Mouse (Mus musculus): ENCODE data around the gene Kctd19.
A peak's percentile ranks its signal among the peaks of the same experiment; 100 is the strongest.

Gene Kctd19

DNA sequence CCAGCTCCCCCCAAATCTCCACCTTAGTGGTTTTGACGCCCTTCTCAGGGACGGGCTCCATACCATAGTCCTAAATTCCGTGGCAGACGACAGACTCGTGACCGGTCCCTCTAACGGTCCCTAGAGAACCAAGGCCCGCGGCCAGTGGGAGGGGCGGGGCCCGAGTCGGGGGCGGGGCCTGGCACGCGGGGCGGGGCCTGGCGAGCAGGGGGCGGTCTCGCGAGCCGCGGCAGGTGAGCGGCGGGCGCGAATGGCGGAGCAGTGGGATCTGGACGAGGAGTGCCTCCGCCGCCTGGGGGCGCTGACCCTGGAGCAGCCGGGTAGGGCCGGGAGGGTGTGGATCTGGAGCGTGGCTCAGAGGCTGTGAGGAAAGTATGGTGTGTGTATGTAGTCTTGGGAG is at the start of gene Kctd19, which contains the start of gene Lrrc36:
Kctd19 (minus strand) TSS at position 112 of the 400 bp plus-strand sequence.
Lrrc36 (plus strand) TSS at position 181 of the 400 bp plus-strand sequence.
- peak; percentile 51 to 74 for DNase-seq (ENCODE audit: low spot score in 2 of 2)

DNA sequence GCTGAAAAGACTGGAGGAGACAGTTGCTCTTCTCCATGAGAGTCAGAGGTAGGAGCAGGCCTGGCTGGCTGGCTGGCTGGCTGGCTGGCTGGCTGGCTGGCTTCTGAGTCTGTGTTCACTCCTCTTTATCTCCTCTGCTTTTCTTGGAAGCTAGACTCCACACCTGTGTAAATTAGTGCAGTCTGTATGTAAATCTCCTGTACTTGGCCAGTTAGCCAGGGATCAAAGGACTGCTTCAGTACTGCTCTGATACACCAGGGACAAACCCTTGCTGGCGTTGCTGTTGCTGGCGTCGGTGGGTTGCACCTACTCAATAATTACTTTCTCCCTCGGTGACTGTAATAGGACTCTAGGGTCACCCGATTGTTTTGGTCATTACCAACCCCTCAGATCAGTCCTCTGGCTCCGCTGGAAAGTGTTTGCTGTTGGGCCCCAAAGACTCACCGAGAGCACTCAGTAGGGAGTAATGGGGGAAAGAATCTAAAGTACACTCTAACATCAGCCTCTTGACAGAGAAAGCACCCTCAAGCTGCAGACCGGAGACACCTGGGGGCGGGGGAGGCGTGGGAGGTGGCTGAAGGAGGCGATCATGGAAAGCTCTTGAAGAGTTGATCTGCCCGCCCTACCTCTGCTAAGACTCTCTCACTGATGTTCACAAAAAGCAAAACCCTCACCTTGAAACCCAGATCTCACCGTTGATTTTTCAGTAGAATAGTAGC is 47.9 kb upstream of the Kctd19 start:
- DNase-seq (ENCODE audit: low spot score in 2 of 2): no peak

DNA sequence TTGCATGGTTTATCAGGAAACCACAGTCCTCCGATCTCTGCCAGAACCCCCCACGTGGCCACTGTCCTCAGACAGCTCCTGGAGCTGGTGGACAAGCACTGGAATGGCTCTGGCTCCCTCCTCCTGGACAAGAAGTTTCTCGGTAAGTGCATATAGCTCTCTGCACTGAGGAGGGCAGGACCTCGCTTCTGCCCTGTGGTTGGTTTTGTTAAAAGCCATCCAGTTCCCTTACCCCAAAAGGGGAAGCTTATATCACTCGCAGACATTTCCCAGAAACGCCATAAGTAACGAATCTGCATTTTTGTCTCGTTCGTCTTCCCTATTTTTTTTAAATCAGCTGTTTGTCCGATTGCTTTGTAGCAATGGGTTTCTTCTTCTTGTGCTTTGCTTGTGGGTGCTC is 41.9 kb upstream of the Kctd19 start:
- DNase-seq (ENCODE audit: low spot score in 2 of 2): no peak

DNA sequence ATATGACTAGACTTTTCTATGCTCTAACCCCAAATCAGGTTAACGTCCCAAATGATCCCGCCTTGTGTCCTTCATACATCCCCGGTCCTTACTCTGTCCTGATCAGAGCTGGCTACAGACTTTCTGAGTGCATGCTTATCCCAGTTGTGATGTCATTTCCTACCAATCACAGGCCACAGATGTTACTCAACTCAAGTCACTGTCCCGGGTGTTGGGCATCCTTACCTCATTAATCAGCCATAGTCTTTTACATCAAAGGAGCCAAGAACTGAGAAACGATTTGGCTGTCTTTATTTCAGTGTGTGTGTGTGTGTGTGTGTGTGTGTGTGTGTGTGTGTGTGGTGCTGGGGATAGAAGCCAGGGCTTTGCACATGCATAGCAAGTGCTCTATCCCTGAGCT is 40.8 kb upstream of the Kctd19 start:
- peak in 1 of 2 experiments; percentile 54 for DNase-seq (ENCODE audit: low spot score in 2 of 2)

DNA sequence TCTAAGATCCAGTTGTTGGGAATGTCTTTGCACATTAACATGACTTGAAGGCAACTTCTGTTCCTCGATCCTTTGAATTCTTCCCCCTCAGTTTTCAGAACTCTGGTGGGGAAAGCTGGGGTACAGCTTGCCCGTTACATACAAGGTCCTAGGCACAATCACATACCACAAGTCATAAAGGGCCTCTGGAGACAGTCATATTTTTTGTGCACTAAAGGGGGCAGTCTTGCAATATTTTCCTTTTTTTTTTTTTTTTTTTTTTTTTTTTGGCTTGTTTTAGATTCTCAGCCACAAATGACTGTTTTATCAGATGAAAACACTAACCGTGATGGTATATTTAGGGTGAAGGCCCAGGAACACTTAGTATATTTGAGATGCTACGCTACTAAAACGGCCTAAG is 40.0 kb upstream of the Kctd19 start:
- DNase-seq (ENCODE audit: low spot score in 2 of 2): peak in 1 of 2 experiments; percentile 33

DNA sequence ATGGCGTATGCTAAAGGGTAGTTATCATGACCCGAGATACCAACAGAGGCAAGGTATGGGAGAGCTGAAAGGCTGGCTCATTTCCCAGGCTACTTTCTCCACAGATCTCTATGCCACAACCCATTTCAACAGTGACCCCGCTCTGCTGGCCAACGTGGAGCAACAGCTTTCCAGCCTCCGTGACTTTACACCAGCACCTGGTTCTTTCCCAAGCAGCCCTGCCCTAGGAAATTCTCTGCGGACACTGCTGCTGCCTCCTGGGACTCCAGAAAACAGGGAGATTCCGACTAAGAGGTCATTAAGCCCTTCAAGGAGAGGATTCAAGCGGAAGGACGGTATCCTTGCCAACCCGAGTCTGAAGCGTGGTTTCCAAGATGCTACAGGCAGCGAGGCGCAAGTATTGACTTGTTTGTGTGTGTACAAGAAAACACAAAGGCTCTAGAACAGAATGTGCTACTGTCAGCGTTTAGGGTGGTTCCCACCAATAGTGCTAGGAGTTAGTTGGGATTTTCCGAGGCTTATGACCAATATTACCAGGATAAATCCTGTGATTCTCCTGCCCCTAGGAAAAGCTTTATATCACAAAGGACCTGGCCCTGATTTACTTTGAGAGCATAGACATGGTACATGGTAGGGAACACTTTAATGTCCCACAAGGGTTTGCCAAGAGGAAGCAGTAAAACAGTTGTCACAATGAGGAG is 38.8 kb upstream of the Kctd19 start:
- DNase-seq (ENCODE audit: low spot score in 2 of 2): peak in 1 of 2 experiments; percentile 36

DNA sequence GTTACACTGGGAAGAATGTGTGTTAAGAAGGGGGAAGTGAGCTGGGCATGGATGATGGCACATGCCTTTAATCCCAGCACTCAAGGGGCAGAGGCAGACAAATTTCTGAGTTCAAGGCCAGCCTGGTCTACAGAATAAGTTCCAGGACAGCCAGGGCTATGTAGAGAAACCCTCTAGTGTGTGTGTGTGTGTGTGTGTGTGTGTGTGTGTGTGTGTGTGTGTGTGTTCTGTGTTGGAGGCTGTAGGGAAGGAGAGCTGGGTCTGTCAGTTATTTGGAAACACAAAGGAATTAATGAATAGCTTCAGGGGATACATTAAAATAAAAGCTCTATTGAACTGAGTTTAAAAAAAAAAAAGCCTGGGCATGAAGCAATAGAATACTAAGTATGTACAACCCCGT is 37.7 kb upstream of the Kctd19 start:
- DNase-seq (ENCODE audit: low spot score in 2 of 2): no peak

DNA sequence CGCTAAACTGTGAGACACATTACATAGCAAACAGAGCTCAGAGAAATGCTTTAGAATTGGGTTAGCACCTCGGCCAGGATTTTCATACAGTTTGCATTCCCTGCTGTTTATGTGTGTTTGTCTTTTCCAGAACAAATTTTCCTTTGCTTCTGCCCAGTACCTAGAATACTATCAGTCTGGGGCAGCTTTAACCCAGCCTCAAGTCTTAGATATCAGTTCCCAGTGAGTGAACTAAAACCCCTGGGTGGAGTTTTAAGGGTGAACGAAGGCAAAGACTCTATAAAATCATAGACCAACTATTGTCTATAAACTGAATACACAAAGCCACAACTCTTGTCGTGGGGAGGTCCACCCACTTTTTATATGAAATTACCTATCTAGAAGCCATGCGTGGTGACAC is 35.3 kb upstream of the Kctd19 start:
- no peak for DNase-seq (ENCODE audit: low spot score in 2 of 2)

DNA sequence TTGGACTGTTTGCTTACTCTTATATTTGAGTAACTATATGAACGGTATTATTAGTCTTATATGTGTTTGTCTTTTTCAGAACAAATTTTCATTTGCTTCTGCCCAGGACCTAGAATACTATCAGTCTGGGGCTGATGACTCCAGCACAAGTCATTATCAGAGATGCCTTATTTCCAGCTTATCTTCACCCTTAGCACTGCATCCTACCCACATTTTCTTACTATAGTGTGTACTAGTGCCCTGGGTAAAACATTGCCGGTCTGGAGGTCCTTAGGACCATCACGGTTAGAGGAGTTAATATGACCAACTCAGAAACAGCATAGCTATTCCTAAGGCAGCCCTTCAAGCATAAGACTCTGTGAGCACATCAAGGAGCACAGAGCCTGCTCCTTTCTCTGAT is 34.9 kb upstream of the Kctd19 start:
- no peak for DNase-seq (ENCODE audit: low spot score in 2 of 2)

DNA sequence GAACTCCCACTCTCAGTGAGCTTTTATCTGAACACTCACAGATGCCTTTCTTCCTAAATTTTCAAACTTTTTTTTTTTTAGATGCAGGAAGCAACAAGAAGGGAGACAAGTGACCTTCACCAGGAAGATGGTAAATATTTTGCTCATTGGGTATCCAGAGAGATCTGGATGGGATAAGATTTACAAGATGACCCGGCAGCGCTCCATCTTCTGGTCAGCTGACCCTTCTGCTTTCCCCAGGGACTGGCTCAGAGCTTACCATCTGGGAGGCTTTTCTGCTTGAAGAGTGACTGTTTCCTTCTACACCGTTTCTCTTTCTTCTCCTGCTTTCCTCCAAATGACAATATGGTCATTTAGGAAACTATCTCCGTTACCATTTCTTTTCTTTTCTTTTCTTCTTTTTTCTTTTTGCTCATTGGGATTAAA is 32.8 kb upstream of the Kctd19 start:
- DNase-seq (ENCODE audit: low spot score in 2 of 2): no peak

DNA sequence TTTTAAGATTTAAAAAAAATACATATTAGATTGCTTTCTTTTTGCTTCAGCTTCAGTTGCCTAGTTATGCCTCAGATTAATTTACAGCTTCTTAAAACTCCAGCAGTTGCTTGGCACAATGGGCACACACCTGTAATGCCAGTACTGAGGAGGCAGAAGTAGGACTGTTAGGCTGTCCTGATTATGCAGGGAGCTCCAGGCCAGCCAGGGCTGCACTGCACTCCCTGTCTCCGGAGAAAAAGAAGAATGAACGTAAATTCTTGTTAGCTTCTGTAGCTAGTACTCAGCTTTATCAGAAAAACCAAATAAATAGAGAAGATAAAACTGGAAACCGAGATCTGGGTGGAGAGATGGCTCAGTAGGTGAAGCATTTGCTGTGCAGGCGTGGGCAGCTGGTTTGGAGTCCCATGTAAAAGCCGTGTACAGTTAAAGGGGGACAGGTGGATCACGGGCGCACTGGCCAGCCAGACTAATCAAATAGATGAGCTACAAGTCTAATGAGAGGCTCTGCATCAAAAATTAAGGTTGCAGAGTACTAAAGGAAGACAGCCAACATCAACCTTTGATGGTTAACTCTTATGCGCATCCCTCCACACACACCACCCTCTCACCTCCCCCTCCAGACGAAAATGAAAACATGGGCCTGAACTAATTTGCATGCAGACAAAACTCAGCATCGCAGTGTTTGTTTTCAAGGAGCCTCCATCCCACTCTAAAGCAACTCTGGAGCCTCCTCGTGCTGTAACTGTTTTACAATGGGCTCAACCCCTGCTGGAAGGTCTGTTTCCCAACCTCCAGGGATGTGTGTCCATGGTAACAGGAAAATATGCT is 32.2 kb upstream of the Kctd19 start:
- no peak for DNase-seq (ENCODE audit: low spot score in 2 of 2)

DNA sequence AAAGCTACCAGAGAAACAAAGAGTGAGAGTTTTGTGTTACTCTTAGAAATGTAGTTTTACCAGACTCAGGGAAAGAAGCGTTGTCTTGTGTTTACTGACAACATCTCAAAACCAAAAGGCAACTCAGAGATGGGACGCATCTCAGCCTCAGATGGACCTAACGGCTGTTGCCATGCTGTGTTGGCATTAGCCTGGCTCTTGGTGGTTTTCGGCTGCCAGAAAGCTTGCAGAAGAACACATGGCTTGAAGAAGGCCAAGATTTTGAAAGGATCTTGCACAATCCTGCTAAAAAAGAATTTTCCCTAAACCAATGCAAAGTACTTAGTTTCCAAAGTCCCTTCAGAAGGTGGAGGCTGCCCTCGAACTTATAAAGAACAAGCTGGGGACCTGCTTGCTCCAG is 29.4 kb upstream of the Kctd19 start:
- DNase-seq (ENCODE audit: low spot score in 2 of 2): no peak

DNA sequence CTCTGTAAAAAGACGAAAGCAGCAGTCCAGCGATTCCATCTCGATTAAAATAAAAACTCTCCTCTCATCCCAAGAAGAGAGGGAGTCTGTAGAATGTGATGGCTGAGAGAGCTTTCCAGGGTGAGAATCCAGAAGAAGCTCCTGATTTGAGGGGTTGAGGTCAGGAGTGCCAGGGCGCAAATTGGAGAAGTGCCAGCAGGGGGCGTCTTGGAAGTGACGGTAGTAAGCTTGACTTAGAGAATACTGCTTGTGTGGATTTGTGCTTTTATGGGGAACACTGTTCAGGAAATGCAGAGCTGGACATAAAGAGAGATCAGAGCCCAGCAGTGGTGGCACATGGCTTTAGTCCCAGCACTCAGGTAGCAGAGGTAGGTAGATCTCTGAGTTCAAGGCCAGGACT is 28.1 kb upstream of the Kctd19 start:
- DNase-seq (ENCODE audit: low spot score in 2 of 2): peak in 1 of 2 experiments; percentile 76

DNA sequence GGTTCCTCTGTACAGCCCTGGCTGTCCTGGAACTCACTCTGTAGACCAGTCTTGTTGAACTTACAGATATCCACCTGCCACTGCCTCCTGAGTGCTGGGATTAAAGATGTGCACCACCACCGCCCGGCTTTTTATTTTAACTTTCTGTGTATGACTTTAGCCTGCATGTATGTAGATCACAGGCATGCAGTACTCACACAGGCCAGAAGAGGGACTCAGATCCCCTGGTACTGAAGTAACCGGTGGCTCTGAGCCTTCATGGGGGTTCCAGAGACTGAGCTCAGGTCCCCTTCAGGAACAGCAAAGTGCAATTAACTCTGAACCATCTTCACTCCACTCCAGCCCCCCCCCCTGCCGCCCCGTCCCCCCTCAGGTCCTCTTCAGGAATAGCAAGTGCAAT is 25.6 kb upstream of the Kctd19 start:
- DNase-seq (ENCODE audit: low spot score in 2 of 2): no peak

DNA sequence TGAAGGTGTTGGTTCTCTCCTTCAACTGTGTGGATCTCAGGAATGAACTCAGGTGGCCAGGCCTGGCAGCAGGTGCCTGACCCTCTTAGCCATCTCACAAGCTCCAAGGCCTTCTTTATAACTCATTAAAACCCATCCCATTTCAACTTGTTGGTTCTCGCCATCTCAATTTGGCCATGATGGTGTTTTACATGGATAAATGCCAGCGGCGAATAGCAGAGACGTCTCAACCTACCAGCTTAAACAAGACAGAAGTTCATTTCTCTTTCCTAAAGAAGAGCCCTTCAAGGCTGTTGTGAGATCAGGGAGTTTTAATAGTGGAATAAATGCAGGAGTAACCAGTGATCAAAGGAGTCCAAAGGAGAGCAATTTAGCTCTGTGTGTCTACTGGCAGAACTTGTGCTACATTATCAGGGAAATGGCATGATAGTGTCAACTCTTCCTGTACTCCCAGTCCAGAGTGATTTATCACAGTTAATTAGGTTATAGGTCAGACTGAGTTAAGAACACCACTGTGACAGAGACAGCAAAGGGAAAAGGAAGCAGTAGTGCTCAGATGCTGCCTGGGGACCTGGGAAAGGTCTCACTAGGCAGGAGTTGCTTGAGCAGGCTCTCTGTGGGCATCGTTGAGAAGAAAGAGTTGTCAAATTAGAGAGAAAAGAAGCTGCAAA is 23.9 kb upstream of the Kctd19 start:
- DNase-seq (ENCODE audit: low spot score in 2 of 2): no peak

DNA sequence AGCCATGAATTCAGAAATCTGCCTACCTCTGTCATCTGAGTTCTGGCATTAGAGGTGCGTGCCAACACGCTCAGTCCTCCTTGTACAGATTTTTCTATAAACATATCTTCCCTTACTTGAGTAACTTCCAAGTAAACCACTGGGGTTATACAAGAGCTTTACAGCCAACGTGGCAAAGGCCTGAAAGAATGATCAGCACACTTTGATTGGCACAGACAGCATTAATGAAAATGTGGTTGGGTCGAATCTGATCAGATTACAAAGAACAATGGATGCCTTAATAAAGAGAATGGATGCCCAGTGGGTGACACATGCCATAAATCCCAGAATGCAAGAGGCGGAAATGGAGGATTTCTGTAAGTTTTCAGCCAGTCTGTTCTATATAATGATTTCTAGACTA is 22.9 kb upstream of the Kctd19 start:
- no peak for DNase-seq (ENCODE audit: low spot score in 2 of 2)

DNA sequence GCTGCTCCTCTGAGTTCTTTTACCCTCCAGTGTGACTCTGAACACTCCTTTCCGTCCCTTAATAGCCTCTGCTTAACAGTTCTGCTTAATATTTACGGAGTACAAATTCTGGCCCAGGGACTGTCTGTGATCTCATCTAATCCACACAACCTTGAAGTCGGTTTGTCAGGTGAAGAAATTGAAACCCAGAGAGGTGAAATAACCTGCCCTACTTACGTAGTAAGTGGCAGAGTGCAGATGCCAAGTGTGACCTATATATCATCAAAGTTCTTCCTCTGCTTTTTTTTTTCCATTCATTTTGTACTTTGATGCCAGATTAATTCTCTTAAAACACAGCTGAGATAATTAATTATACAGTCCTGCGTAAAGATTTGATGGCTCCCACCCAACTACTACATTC is 20.8 kb upstream of the Kctd19 start:
- DNase-seq (ENCODE audit: low spot score in 2 of 2): no peak

DNA sequence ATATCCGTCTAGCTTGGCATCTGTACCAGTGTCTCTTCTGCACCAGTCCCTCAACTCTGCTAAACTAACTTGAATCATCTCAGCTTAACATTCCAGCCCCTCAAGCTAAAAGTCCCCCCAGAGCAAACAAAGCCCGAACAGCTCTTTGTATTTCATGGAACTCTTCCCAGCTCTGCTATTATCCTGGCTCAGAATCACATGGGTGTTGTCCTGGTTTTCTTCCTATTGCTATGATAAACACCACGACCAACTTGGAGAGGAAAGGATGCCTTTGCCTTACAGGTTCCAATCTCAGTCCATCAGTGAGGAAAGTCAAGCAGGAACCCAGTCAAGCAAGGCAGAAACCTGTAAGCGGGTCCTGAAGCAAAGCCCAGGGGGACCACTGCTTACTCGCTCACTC is 20.2 kb upstream of the Kctd19 start:
- no peak for DNase-seq (ENCODE audit: low spot score in 2 of 2)

DNA sequence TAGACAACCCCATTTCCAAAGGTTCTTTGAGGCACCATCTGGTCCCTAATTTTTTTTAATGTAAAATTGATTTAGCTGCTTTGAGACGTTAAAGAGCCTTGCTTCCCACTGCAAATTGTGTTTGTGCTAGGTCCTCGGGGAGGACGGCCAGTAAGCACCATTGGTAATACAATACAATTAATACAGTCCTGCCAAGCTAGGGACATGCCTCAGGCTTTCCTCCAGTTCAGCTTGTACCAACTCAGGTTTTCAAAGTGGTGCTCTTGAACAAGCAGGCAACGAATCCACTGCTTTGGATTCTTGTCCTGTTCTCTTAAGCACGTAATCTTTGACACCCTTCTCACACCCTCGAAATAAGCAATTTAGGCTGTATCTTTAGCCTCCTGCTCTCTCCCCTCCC is 19.7 kb upstream of the Kctd19 start:
- DNase-seq (ENCODE audit: low spot score in 2 of 2): no peak

DNA sequence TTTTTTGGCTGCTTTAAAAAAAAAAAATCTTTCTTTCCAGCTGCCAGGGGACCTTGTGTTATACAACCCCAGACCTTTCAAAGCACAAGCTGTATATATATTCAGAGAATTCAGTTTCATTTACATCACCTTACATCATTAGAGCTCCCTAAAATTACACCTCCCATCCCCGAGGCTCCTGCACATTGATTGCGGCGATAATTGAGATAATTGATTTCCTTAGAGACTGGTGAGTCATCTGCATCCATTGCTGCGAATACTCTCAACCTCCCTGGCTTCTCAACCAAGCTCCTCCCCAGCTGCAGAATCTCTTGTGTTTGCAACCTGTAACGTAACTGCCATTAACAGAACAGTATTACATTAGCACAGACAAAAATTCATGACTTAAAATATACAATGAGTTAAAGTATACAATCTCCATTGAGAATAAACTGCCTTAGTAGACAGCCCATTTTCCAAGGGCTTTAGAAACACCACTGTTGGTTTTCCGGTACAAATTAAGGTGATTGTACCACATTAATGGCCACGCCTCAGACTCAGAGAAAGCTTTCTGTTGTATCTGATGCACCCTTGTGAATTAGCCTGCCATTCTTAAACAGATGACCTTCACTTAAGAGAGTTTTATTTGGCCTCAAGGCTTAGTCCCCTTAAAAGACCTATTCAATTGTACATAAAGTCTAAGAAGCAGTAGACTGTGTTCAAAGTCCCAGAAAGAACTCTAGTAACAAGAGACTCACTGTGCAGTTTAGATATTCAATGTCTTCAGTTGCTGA is 18.6 kb upstream of the Kctd19 start:
- no peak for DNase-seq (ENCODE audit: low spot score in 2 of 2)

DNA sequence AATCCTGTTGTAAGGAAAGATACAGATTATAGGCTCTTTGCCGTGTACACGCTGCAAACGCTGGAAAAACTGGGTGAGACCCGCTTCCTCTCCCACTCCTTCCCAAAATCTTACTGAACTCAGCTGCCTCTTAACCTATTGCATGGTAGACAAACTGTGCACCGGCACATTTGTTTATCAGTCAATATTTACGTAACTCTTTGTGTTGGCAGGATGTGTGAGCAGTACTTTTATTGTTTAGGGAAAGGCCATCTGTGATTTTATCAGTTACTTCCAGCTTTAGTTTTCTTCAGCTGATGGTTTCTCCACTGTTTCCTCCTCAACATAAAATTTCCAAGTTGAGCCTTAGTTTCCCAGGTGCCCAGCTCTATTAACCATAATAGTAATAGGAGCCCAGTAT is 13.6 kb upstream of the Kctd19 start:
- DNase-seq (ENCODE audit: low spot score in 2 of 2): no peak

Measured in urinary bladder, postnatal 4 days (tissue).